8 mouse cellular contexts compared by ENCODE assay signal in genomic region chr12:105611748-105612147, GRCm38 (mm10). TPM values are rescaled to one million over a fixed set of nuclear protein-coding genes. Genes with fewer than 3 reads are reported as not detected.
DNase-seq lines count a peak whose midpoint lies in the region; ATAC-seq and TF ChIP-seq lines count a peak whose summit lies in the region.
"Had no signal": no experiment of that assay in that cellular context is flagged by ENCODE, and none has a peak within 500 bp of the region (broad histone marks: within the 10 kb centered on the region; RNA-seq: fewer than 3 reads in every experiment).

No protein-coding gene starts in this region.

- TF ChIP-seq CTCF in CH12.LX (conservative IDR thresholded peaks at IDR 0.05 in 1 of 2, IDR thresholded peaks at IDR 0.05 in 1 of 2; ENCODE audit: low read depth in 2 of 2, low read length in 2 of 2) = peak; percentile 69 to 76
- TF ChIP-seq CTCF in liver, postnatal 0 days (IDR thresholded peaks at IDR 0.05; ENCODE audit: low read depth) = peak; percentile 74

- H3K36me3 ChIP-seq in CH12.LX (replicated peaks in 1 of 2; ENCODE audit: control insufficient read depth in 1 of 2, insufficient read depth in 1 of 2, low read length in 1 of 2) = peaks cover 17 to 79% of the 10 kb centered on the region in 2 experiments
- H3K36me3 ChIP-seq in liver, postnatal 0 days (replicated peaks; ENCODE audit: insufficient read depth, low read length) = peaks cover 15% of the 10 kb centered on the region; the same call in 1 of the 2 replicates

- no peak overlapping the region for H3K4me3 ChIP-seq in CH12.LX (replicated peaks in 1 of 3; ENCODE audit: low read depth in 2 of 3, low read length in 2 of 3, poor library complexity in 1 of 3)
- H3K4me3 ChIP-seq in liver, postnatal 0 days (ENCODE audit: low read depth, low read length) = no peak overlapping the region
- H3K4me3 ChIP-seq: liver, embryonic 15.5 days had no signal

- H3K9ac ChIP-seq in CH12.LX (ENCODE audit: insufficient read depth, low read depth) = no peak overlapping the region
- no peak overlapping the region for H3K9ac ChIP-seq in liver, postnatal 0 days (replicated peaks)
- H3K9ac ChIP-seq: liver, embryonic 15.5 days had no signal

- in situ Hi-C loops in CH12.LX (cut with MboI; ENCODE audit: low pct_ligation_motif_present, low pct_unique_long_range_greater_than_20kb, low sequenced_read_pairs) = no loop called here

- peak; percentile 65 for TF ChIP-seq RAD21 in CH12.LX (IDR thresholded peaks at IDR 0.05; ENCODE audit: low read depth, low read length)

- H3K27ac ChIP-seq in CH12.LX (ENCODE audit: insufficient read depth, low read depth) = no peak overlapping the region
- no peak overlapping the region for H3K27ac ChIP-seq in liver, postnatal 0 days (ENCODE audit: low read depth)
- H3K27ac ChIP-seq: liver, embryonic 15.5 days had no signal

- H3K4me2 ChIP-seq in CH12.LX (ENCODE audit: insufficient read depth, low read depth, poor library complexity, severe bottlenecking) = no peak overlapping the region
- H3K4me2 ChIP-seq in liver, postnatal 0 days (ENCODE audit: low read depth, low read length) = no peak overlapping the region
- H3K4me2 ChIP-seq: liver, embryonic 15.5 days had no signal

- peaks cover 0 to 13% of the 10 kb centered on the region in 2 experiments; a peak in 2 of 4 replicates for H3K4me1 ChIP-seq in CH12.LX (ENCODE audit: control insufficient read depth in 1 of 2, insufficient read depth in 2 of 2)
- H3K4me1 ChIP-seq in liver, postnatal 0 days (ENCODE audit: insufficient read depth) = no peaks in the 10 kb centered on the region
- H3K4me1 ChIP-seq: liver, embryonic 15.5 days had no signal

- DNase-seq in CH12.LX (ENCODE audit: extremely low read depth) = peak; percentile 79
- peak; percentile 82 for DNase-seq in NIH3T3 (ENCODE audit: low read depth)
- peak; percentile 67 to 76 for DNase-seq in cerebellum, postnatal 4 days (ENCODE audit: low spot score in 2 of 2)
- DNase-seq in kidney, postnatal 14 days = peak; percentile 55
- DNase-seq in liver, postnatal 0 days = peak; percentile 72
- DNase-seq in retina, adult 2 months (ENCODE audit: low read depth, low spot score) = peak; percentile 23

- no peak for TF ChIP-seq EP300 in CH12.LX (IDR thresholded peaks at IDR 0.05; ENCODE audit: low read length)
- TF ChIP-seq EP300 in liver, postnatal 0 days (IDR thresholded peaks at IDR 0.05; ENCODE audit: low read depth) = no peak

- ATAC-seq in granulocyte monocyte progenitor cell, adult 5-6 weeks (replicated peaks; ENCODE audit: poor library complexity, severe bottlenecking) = peak; percentile 71
- ATAC-seq in liver, postnatal 0 days = no peak

- WGBS in liver, postnatal 0 days (ENCODE audit: insufficient replicate concordance) = 31% methylated on average over 7 of the region's 7 CpGs

- dilution Hi-C loops in CH12.LX (cut with MboI; ENCODE audit: extremely low pct_ligation_motif_present, extremely low pct_unique_long_range_greater_than_20kb, low sequenced_read_pairs) = no loop called here

- TF ChIP-seq POLR2A in CH12.LX (IDR thresholded peaks at IDR 0.05; ENCODE audit: low read depth, low read length) = no peak

- no peaks in the 10 kb centered on the region for H3K27me3 ChIP-seq in CH12.LX (replicated peaks)
- no peaks in the 10 kb centered on the region for H3K27me3 ChIP-seq in liver, postnatal 0 days (ENCODE audit: insufficient read depth, low read length)
- H3K27me3 ChIP-seq: liver, embryonic 15.5 days had no signal

- no peaks in the 10 kb centered on the region for H3K9me3 ChIP-seq in CH12.LX (replicated peaks; ENCODE audit: low read length)
- no peaks in the 10 kb centered on the region for H3K9me3 ChIP-seq in liver, postnatal 0 days (ENCODE audit: low read length)
- H3K9me3 ChIP-seq: liver, embryonic 15.5 days had no signal

- H3K79me2 ChIP-seq in CH12.LX (replicated peaks; ENCODE audit: control insufficient read depth, extremely low read depth, insufficient read depth, poor library complexity, severe bottlenecking) = no peaks in the 10 kb centered on the region

TF ChIP-seq in CH12.LX, 34 proteins besides CTCF, POLR2A, EP300 and RAD21:
- TF ChIP-seq POLR2AphosphoS2 (IDR thresholded peaks at IDR 0.05; ENCODE audit: low read depth, low read length) (no peak), SMC3 (IDR thresholded peaks at IDR 0.05; ENCODE audit: low read depth, low read length) (peak; percentile 73), NRF1 (IDR thresholded peaks at IDR 0.05; ENCODE audit: low read depth, low read length) (peak; percentile 76)

RNA-seq across cellular contexts. Expression of gene Bdkrb1, which starts 8.9 kb away (rescaled TPM):
- total RNA-seq in CH12.LX (2012; rRNA removed) = 0.29 and 0.81 TPM in 2 replicates
- 1.00 and 1.5 TPM in 2 replicates for total RNA-seq in CH12.LX (2014; rRNA removed)
- polyA plus RNA-seq in CH12.LX (2012; ENCODE audit: insufficient read length, low read depth) = 0.87 and 1.0 TPM in 2 replicates
- total RNA-seq in granulocyte monocyte progenitor cell, adult 5-6 weeks (2014; fragmentation: Nextera tagmentation) = not detected in 2 replicates
- not detected in 2 replicates for total RNA-seq in granulocyte monocyte progenitor cell, adult 5-6 weeks (2017)
- polyA plus RNA-seq in liver, postnatal 0 days (2015; fragmentation: Nextera tagmentation; extraction: Ambion mirVana) = not detected in 2 replicates
- polyA plus RNA-seq: liver, embryonic 15.5 days had no signal

RNA-seq across cellular contexts. Expression of gene Bdkrb2, which starts 48.7 kb away (rescaled TPM):
- total RNA-seq in CH12.LX (2012; rRNA removed) = not detected in 2 replicates
- total RNA-seq in CH12.LX (2014; rRNA removed) = not detected in 2 replicates
- 0.06 TPM in 1 of 2 replicates, not detected in the other for polyA plus RNA-seq in CH12.LX (2012; ENCODE audit: insufficient read length, low read depth)
- not detected in 2 replicates for total RNA-seq in granulocyte monocyte progenitor cell, adult 5-6 weeks (2014; fragmentation: Nextera tagmentation)
- not detected in 2 replicates for total RNA-seq in granulocyte monocyte progenitor cell, adult 5-6 weeks (2017)
- 0.05 TPM in 1 of 2 replicates, not detected in the other for polyA plus RNA-seq in liver, postnatal 0 days (2015; fragmentation: Nextera tagmentation; extraction: Ambion mirVana)

Comparison
In these comparisons a context has a peak if more than half of its experiments do, and no peak if none do; other contexts are left out.
1. DNase-seq: peak in every context shown above with its lines; median percentile 82 in NIH3T3; 79 in CH12.LX; 72 in liver, postnatal 0 days; 72 in cerebellum, postnatal 4 days; 55 in kidney, postnatal 14 days; 23 in retina, adult 2 months.